Mouse (Mus musculus) stomach, embryonic 15.5 days (tissue): ENCODE data around the gene Atad2b. TPM values are rescaled to one million over a fixed set of nuclear protein-coding genes. Genes with fewer than 3 reads are reported as not detected.
"Not testable (repeated sequence)": the region's sequence is repeated elsewhere in the genome, so short reads cannot be mapped to it uniquely, and the experiment has no call there.

ENCODE experiments used
- ATAC-seq: fragments of 200-750 bp; cut with Nextera tagmentation; 2 replicates; pipeline ENCODE4 v1.8.0; 2017; ENCODE audit warnings: low read depth, moderate number of reproducible peaks, moderate TSS enrichment; ENCODE audit not compliant: insufficient read depth, low FRiP score
- H3K27ac ChIP-seq: fragments of 300-500 bp; sonication (generic); 2 replicates; pipeline ENCODE4 v1.5.1; 2015; ENCODE audit warnings: mild to moderate bottlenecking, inconsistent platforms
- H3K27me3 ChIP-seq: fragments of 300-500 bp; sonication (generic); replicated peaks from 2 replicates; pipeline ENCODE4 v1.6.1; 2015; ENCODE audit warnings: inconsistent platforms
- H3K36me3 ChIP-seq: fragments of 300-500 bp; sonication (generic); 2 replicates; pipeline ENCODE4 v1.6.1; 2015; ENCODE audit warnings: inconsistent platforms
- H3K4me1 ChIP-seq: fragments of 300-500 bp; sonication (generic); 2 replicates; pipeline ENCODE4 v1.6.1; 2015; ENCODE audit warnings: inconsistent platforms
- H3K4me2 ChIP-seq: fragments of 300-500 bp; sonication (generic); 2 replicates; pipeline ENCODE4 v1.6.1; 2015; ENCODE audit warnings: mild to moderate bottlenecking, inconsistent platforms
- H3K4me3 ChIP-seq: fragments of 300-500 bp; sonication (generic); replicated peaks from 2 replicates; pipeline ENCODE4 v1.5.1; 2015; ENCODE audit warnings: inconsistent platforms
- H3K9ac ChIP-seq: fragments of 300-500 bp; sonication (generic); 2 replicates; pipeline ENCODE4 v1.6.1; 2015; ENCODE audit warnings: inconsistent platforms
- H3K9me3 ChIP-seq: fragments of 300-500 bp; sonication (generic); 2 replicates; pipeline ENCODE4 v1.6.1; 2016; ENCODE audit warnings: inconsistent platforms
- WGBS: fragments of 180-500 bp; shearing (Covaris S2); methylation state at CpG from one replicate; pipeline ENCODE4 v1.1.7; 2015; 5-methylcytosine and 5-hydroxymethylcytosine counted together
- polyA plus RNA-seq: library from polyadenylated mRNA; unstranded; fragments of >200 nt; fragmentation: Nextera tagmentation; extraction: Ambion mirVana; gene quantifications from 2 replicates; pipeline ENCODE4 v1.2.1, GENCODE M21; 2015

Gene Atad2b
- polyA plus RNA-seq, 1 experiment from 2014 or later, result 10.8 TPM

- no peaks in the 10 kb centered on the region for H3K36me3 ChIP-seq
- peaks cover 2% of the 10 kb centered on the region; the same call in 1 of the 2 replicates for H3K4me1 ChIP-seq
- H3K4me2 ChIP-seq, result no peak overlapping the region
- no peaks in the 10 kb centered on the region for H3K9me3 ChIP-seq
- H3K4me3 ChIP-seq, result no peak overlapping the region
- no peak for ATAC-seq
- H3K27ac ChIP-seq, result no peak overlapping the region
- H3K9ac ChIP-seq, result no peak overlapping the region
- H3K27me3 ChIP-seq, result no peaks in the 10 kb centered on the region
- 49% methylated on average over 3 of the region's 3 CpGs for WGBS
Observed at GRCm38 (mm10) chr12:4914441-4914840, 2.7 kb upstream of the Atad2b start.

- 84% methylated on average over 3 of the region's 3 CpGs for WGBS
- H3K27ac ChIP-seq, result no peak overlapping the region
- H3K9ac ChIP-seq, result no peak overlapping the region
- no peak for ATAC-seq
- no peaks in the 10 kb centered on the region for H3K36me3 ChIP-seq
- peaks cover 7% of the 10 kb centered on the region; the same call in 1 of the 2 replicates for H3K4me1 ChIP-seq
- H3K9me3 ChIP-seq, result no peaks in the 10 kb centered on the region
- H3K4me3 ChIP-seq, result no peak overlapping the region
- H3K27me3 ChIP-seq, result no peaks in the 10 kb centered on the region
- no peak overlapping the region for H3K4me2 ChIP-seq
Observed at GRCm38 (mm10) chr12:4914944-4915343, 2.2 kb upstream of the Atad2b start.

DNA sequence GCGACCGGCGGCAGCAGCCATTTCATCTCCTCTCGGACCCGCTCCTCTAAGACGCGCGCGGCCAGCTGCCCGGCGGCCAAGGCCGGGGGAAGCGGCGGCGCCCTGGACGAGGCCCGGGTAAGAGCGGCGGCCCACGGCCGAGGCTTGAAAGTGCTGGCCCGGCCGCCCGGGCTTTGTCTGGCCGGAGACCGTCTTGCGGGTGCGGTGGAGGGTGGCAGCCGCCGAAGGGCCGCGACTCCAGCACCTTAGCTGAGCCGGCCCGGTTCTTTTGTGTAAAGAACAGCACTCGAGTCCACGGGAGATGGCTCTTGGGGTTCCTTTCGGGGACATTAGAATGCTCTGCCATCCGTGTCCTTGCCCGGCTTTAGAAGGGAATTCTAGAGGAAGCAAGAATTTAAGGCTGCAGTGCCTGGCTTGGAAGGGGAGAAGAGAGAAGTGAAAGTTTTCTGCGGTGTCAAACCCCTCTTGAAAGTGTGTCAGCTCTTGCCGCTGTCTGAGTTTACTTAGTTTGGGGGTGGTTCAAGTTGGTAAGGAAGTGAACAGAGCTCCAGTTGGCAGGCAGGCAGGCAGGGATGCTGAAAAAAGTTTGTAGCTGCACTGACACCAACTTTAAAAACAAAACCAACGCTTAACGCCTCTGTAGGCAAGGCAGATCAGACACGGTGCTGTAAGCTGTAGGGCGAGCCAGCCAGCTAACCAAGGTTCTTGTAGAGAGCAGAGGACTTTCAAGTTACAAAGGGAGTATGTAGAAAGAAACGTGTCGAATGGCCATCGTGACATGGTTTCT, 845 bp downstream of the Atad2b start:
- Histone ChIP-seq H3K9me3 (no peaks in the 10 kb centered on the region), H3K27me3 (no peaks in the 10 kb centered on the region), H3K4me3 (peak overlapping the region; percentile 88), H3K36me3 (no peaks in the 10 kb centered on the region), H3K9ac (peak overlapping the region; percentile 89), H3K4me2 (peak overlapping the region; percentile 62), H3K4me1 (peaks cover 7% of the 10 kb centered on the region; the same call in 1 of the 2 replicates), H3K27ac (peak overlapping the region; percentile 97)
- peak; percentile 33; the same call in 1 of the 2 replicates for ATAC-seq
- WGBS, result under 1% methylated on average over 48 of the region's 48 CpGs

GRCm38 (mm10) chr12:4928197-4928596, 11.0 kb downstream of the Atad2b start:
- H3K9me3 ChIP-seq, result no peaks in the 10 kb centered on the region
- no peak overlapping the region for H3K4me2 ChIP-seq
- WGBS, result 54% methylated on average over 2 of the region's 2 CpGs
- no peaks in the 10 kb centered on the region for H3K27me3 ChIP-seq
- no peak overlapping the region for H3K9ac ChIP-seq
- no peak overlapping the region for H3K4me3 ChIP-seq
- no peaks in the 10 kb centered on the region for H3K36me3 ChIP-seq
- ATAC-seq, result no peak
- H3K4me1 ChIP-seq, result no peaks in the 10 kb centered on the region
- no peak overlapping the region for H3K27ac ChIP-seq

DNA sequence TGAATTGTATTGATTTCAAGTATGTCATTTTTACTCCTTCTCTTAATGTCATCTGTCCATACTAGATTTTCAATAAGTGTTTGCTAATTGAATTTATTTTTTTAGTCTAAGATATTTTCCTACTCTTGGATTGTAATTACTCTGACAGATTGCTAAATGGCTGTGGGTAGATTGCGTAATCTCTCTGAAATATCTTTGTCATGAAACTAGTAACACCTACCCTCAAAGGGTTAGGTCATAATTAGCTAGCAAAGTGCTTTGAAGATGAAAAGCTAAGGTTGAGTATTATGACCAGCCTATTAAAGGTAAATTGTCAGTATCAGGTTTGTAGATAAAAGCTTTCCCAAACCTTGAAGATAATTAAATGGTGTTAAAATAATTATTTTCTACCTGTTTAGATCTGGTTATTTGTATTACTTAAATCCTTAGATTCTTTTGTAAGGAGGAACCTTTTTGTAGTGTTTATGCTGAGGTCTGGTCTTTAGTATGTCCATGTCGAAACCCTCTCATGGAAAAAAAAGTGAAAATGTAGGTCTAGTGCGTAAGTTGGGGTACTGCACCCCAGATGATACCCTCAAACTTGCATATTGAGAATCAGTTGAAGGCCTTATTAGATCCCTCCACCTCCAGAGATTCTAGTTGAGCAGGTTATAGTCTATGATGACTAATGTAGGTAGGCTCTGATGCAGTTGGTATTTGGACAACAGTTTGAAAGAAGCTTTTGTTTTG, 13.8 kb downstream of the Atad2b start:
- H3K9me3 ChIP-seq, result no peaks in the 10 kb centered on the region
- no peak overlapping the region for H3K4me3 ChIP-seq
- H3K4me2 ChIP-seq, result no peak overlapping the region
- H3K4me1 ChIP-seq, result no peaks in the 10 kb centered on the region
- 89% methylated on average over 3 of the region's 3 CpGs for WGBS
- ATAC-seq, result no peak
- H3K27ac ChIP-seq, result no peak overlapping the region
- no peak overlapping the region for H3K9ac ChIP-seq
- no peaks in the 10 kb centered on the region for H3K27me3 ChIP-seq
- H3K36me3 ChIP-seq, result no peaks in the 10 kb centered on the region

- H3K4me3 ChIP-seq, result no peak overlapping the region
- no peaks in the 10 kb centered on the region for H3K9me3 ChIP-seq
- H3K4me1 ChIP-seq, result no peaks in the 10 kb centered on the region
- H3K27ac ChIP-seq, result no peak overlapping the region
- no peak overlapping the region for H3K9ac ChIP-seq
- no peak for ATAC-seq
- H3K36me3 ChIP-seq, result peaks cover 34% of the 10 kb centered on the region
- no peaks in the 10 kb centered on the region for H3K27me3 ChIP-seq
- 90% methylated on average over 1 of the region's 1 CpGs for WGBS
- no peak overlapping the region for H3K4me2 ChIP-seq
Observed at GRCm38 (mm10) chr12:4952272-4952671, 35.1 kb downstream of the Atad2b start.

GRCm38 (mm10) chr12:4953156-4953555, 36.0 kb downstream of the Atad2b start:
- peaks cover 31% of the 10 kb centered on the region for H3K36me3 ChIP-seq

DNA sequence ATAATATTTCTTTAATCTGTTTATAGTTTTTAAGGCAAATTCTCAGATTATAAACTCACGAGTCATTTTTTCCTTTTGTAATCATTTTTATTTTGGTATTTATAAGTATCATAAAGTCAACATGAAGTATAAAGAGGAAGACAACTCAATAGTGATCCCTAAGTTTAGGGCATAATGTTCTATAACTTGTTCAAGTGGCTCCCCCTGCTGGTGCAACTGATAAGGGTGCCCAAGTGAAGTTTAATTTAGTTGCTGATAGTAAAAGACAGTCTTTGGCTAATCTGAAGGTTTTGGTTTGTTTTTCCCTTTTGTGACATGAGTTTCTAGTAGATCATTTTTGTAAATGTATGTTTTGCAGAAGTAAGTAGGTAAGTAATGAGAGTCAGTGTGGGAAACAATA, 55.8 kb downstream of the Atad2b start:
- WGBS, result 38% methylated on average over 1 of the region's 1 CpGs
- Histone ChIP-seq H3K27ac (no peak overlapping the region), H3K36me3 (peaks cover 10% of the 10 kb centered on the region; the same call in 1 of the 2 replicates), H3K9me3 (no peaks in the 10 kb centered on the region), H3K4me3 (no peak overlapping the region), H3K27me3 (no peaks in the 10 kb centered on the region), H3K9ac (no peak overlapping the region), H3K4me1 (no peaks in the 10 kb centered on the region), H3K4me2 (no peak overlapping the region)
- no peak for ATAC-seq

More at GRCm38 (mm10) chr12:4953156-4953555, 36.0 kb downstream of the Atad2b start:
- Histone ChIP-seq H3K27me3 (no peaks in the 10 kb centered on the region), H3K9ac (no peak overlapping the region), H3K4me1 (no peaks in the 10 kb centered on the region), H3K9me3 (no peaks in the 10 kb centered on the region), H3K4me3 (no peak overlapping the region), H3K4me2 (no peak overlapping the region), H3K27ac (no peak overlapping the region)
- 77% methylated on average over 4 of the region's 4 CpGs for WGBS
- no peak for ATAC-seq

DNA sequence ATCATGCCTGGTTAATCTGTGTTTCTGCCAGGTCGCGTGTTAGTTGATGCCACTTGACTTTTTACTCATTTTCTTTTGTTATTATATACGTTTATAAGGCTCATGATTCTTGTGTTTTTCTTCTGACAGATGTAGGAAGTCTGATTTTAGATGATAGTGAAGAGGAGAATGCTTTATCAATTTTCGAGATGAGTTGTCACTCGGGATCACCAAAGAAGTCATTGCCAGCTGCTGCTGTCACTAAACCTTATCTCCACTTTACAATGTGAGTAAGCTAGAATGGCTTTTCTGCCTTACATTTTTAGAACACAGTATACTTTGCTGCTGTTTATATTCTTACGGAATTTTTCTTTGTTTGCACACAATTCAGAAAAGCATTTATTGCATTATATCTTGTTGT, 61.2 kb downstream of the Atad2b start:
- 84% methylated on average over 6 of the region's 6 CpGs for WGBS
- Histone ChIP-seq H3K4me3 (no peak overlapping the region), H3K36me3 (peaks cover 16% of the 10 kb centered on the region; the same call in 1 of the 2 replicates), H3K4me2 (no peak overlapping the region), H3K4me1 (no peaks in the 10 kb centered on the region), H3K27ac (no peak overlapping the region), H3K9me3 (no peaks in the 10 kb centered on the region), H3K9ac (no peak overlapping the region), H3K27me3 (no peaks in the 10 kb centered on the region)
- ATAC-seq, result no peak

DNA sequence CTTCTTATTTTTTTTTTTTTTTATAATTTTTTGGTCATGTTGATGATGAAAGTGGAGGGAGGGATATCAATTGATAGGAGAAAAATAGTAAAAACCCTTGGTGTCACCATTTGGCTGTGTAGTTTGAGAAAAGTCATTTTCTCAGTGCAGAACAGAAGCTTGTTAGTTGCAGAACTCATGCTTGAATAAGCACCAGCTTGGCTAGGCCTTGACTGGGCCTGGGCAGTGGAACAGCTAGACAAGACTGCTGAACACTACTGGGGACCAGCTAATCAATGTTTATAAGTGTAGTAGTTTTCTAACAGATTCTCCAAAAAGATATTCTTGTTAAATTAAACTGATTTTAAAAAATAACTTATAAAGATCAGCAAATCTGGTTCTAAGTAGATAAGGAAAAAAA, 79.8 kb downstream of the Atad2b start:
- no peaks in the 10 kb centered on the region for H3K4me1 ChIP-seq
- no peak overlapping the region for H3K4me2 ChIP-seq
- H3K9ac ChIP-seq, result no peak overlapping the region
- no peak overlapping the region for H3K4me3 ChIP-seq
- no peak overlapping the region for H3K27ac ChIP-seq
- no peaks in the 10 kb centered on the region for H3K27me3 ChIP-seq
- ATAC-seq, result no peak
- H3K9me3 ChIP-seq, result no peaks in the 10 kb centered on the region
- no peaks in the 10 kb centered on the region for H3K36me3 ChIP-seq

GRCm38 (mm10) chr12:5005338-5005737, 88.2 kb downstream of the Atad2b start:
- no peak overlapping the region for H3K4me3 ChIP-seq
- no peak overlapping the region for H3K9ac ChIP-seq
- WGBS, result 86% methylated on average over 3 of the region's 3 CpGs
- H3K27me3 ChIP-seq, result no peaks in the 10 kb centered on the region
- H3K4me1 ChIP-seq, result no peaks in the 10 kb centered on the region
- H3K36me3 ChIP-seq, result 0 out of 2 replicates have a peak, but pooled peaks cover 5% of the 10 kb centered on the region
- no peaks in the 10 kb centered on the region for H3K9me3 ChIP-seq
- no peak for ATAC-seq
- no peak overlapping the region for H3K27ac ChIP-seq
- no peak overlapping the region for H3K4me2 ChIP-seq

- H3K36me3 ChIP-seq, H3K27me3 ChIP-seq, H3K9ac ChIP-seq, ATAC-seq, H3K4me1 ChIP-seq, H3K4me3 ChIP-seq, H3K27ac ChIP-seq, H3K9me3 ChIP-seq, H3K4me2 ChIP-seq: not testable (repeated sequence)
- 75% methylated on average over 3 of the region's 3 CpGs for WGBS
Observed at GRCm38 (mm10) chr12:5005776-5006175, 88.6 kb downstream of the Atad2b start.
